Mouse (Mus musculus) hindbrain, embryonic 10.5 days (tissue): ENCODE data around the gene Fam149a. TPM values are rescaled to one million over a fixed set of nuclear protein-coding genes. Genes with fewer than 3 reads are reported as not detected.
A peak's percentile ranks its signal among the peaks of the same experiment; 100 is the strongest.
"Not testable (repeated sequence)": the region's sequence is repeated elsewhere in the genome, so short reads cannot be mapped to it uniquely, and the experiment has no call there.

Experiments
- DNase-seq: peaks from one replicate; pipeline ENCODE4 v3.0.0-alpha.2; 2017; ENCODE audit warnings: low spot score
- H3K27ac ChIP-seq: fragments of 300-500 bp; sonication (generic); 2 replicates; pipeline ENCODE4 v1.5.1; 2016; ENCODE audit warnings: mild to moderate bottlenecking, moderate library complexity
- H3K27me3 ChIP-seq: fragments of 300-500 bp; sonication (generic); 2 replicates; pipeline ENCODE4 v1.6.1; 2016; ENCODE audit warnings: mild to moderate bottlenecking; ENCODE audit not compliant: poor library complexity, insufficient read depth, severe bottlenecking
- H3K36me3 ChIP-seq: fragments of 300-500 bp; sonication (generic); 2 replicates; pipeline ENCODE4 v1.6.1; 2016; ENCODE audit warnings: mild to moderate bottlenecking, moderate library complexity
- H3K4me1 ChIP-seq: fragments of 300-500 bp; sonication (generic); replicated peaks from 2 replicates; pipeline ENCODE4 v1.6.1; 2016; ENCODE audit warnings: mild to moderate bottlenecking
- H3K4me3 ChIP-seq: fragments of 300-500 bp; sonication (generic); 2 replicates; pipeline ENCODE4 v1.5.1; 2016; ENCODE audit warnings: mild to moderate bottlenecking, moderate library complexity
- H3K9me3 ChIP-seq: fragments of 300-500 bp; sonication (generic); 2 replicates; pipeline ENCODE4 v1.6.1; 2016; ENCODE audit warnings: mild to moderate bottlenecking, moderate library complexity
- WGBS: fragments of 180-500 bp; shearing (Covaris S2); methylation state at CpG from one replicate; pipeline ENCODE4 v1.1.7; 2016; 5-methylcytosine and 5-hydroxymethylcytosine counted together
- polyA plus RNA-seq: library from polyadenylated mRNA; unstranded; fragments of >200 nt; fragmentation: Nextera tagmentation; extraction: Ambion mirVana; gene quantifications from 2 replicates; pipeline ENCODE4 v1.2.1, GENCODE M21; 2016

Gene Fam149a
- polyA plus RNA-seq, 1 experiment from 2014 or later = 9.1 TPM

DNA sequence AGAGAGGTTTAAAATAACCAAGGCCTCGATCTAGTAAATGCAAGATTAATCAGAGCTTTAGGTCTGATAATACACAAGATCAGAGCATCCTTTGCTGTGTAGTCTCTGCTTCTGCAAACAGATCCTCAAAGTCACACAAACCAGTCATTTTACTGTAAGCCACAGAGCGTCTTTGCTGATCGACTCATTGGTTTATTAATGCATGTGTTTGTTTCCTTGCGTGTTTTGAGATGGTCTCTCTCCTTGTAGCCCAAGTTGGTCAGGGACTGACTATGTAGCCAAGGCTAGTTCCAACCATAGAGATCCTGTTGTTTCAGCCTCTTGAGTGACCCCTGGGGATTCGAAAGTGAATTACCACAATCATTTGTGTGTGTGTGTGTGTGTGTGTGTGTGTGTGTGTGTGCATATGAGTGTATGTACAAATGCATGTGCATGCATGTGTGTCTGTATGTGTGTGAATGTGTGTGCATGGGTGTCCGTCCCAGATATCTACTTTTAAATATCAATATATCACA lies 22.9 kb downstream of the Fam149a start:
- 84% methylated on average over 6 of the region's 6 CpGs for WGBS
- Histone ChIP-seq H3K4me1 (peaks cover 12% of the 10 kb centered on the region; the same call in 1 of the 2 replicates), H3K9me3 (no peaks in the 10 kb centered on the region), H3K4me3 (peak overlapping the region; percentile 77), H3K27ac (no peak overlapping the region), H3K27me3 (no peaks in the 10 kb centered on the region), H3K36me3 (no peaks in the 10 kb centered on the region)
- peak; percentile 22 for DNase-seq

DNA sequence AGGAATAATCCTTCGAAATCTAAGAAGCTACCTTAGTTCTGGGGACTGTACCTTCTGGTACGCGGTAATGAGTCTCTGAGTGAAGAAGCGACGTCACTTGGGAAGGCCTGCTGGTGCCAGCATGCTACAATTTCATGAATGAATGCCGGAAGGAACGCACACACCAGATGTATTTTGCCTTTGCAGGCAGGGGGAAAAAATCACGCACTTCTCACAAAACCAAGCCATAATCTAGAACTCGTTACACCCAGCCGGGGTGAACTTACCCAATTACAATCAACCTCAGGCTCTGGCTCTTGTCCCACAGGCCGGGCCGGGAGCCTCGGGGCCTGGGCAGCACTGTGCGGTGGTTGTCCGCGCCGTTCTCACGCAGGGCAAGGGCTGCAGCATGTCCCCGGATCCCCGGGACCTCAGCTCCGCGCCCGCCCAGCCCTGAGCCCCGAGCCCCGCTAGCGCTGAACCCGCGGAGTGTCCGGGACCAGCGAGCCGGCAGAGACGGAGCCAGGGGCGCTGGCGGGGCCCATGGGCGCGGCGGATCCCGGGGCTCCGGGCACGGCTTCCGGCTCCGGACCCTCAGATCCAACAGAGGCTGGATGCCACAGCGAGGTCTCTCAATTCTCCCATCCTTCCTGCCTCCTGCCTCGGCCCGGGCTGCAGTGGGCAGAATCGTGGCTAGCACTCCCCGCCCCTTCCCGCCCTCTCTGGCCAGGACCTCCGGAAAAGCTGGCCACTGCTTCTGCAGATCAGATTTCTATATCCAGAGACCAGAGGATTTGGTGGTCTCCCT lies 23.8 kb downstream of the Fam149a start:
- WGBS = 4% methylated on average over 49 of the region's 49 CpGs
- H3K27me3 ChIP-seq = no peaks in the 10 kb centered on the region
- H3K27ac ChIP-seq = peak overlapping the region; percentile 89
- H3K36me3 ChIP-seq = no peaks in the 10 kb centered on the region
- DNase-seq = peak; percentile 71
- no peaks in the 10 kb centered on the region for H3K9me3 ChIP-seq
- peaks cover 12% of the 10 kb centered on the region; the same call in 1 of the 2 replicates for H3K4me1 ChIP-seq
- H3K4me3 ChIP-seq = peak overlapping the region; percentile 77

DNA sequence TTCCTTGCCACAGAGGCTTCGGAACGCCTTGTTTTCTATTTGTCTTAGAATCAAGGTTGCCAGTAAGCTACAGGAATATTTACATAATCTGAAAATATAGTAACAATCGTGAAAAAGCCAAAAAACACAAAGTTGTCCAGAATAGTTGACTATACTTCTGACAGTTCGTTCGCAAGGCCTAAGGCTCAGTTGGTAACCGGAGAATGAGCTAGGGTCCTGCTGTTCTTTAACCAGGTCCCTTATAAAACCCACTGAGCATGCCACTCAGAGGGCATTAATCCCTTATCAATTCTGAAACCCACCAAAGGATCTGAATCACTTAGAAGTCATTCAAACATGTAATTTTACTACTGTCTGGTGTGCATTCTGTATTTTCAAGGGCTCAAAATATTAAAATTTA lies 26.3 kb downstream of the Fam149a start:
- WGBS = 82% methylated on average over 6 of the region's 6 CpGs
- no peak overlapping the region for H3K4me3 ChIP-seq

DNA sequence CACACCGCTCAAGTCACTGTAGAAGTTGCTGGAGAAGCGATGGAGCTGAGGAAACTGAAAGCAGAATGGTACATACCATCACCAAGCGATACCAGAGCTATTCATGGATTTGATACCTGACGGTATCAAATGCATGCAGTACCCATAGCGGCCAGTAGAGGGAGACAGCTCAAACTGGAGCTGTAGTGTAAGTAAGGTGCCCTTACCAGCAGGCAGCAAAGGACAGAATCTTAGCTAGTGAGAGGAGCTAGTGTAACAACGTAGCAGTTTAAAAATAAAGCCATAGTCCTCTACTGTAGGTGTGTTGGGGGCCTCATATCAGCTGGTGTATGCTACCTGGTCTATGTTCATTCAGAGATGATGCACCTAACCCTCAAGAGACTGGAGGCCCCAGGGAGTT lies 37.1 kb downstream of the Fam149a start:
- Histone ChIP-seq H3K9me3 (no peaks in the 10 kb centered on the region), H3K36me3 (peaks cover 29% of the 10 kb centered on the region), H3K27me3 (no peaks in the 10 kb centered on the region), H3K27ac (no peak overlapping the region), H3K4me3 (no peak overlapping the region), H3K4me1 (no peaks in the 10 kb centered on the region)
- 23% methylated on average over 6 of the region's 6 CpGs for WGBS
- peak; percentile 78 for DNase-seq

More for the DNA sequence above, 26.3 kb downstream of the Fam149a start:
- no peaks in the 10 kb centered on the region for H3K27me3 ChIP-seq
- peaks cover 3% of the 10 kb centered on the region; the same call in 1 of the 2 replicates for H3K36me3 ChIP-seq
- H3K27ac ChIP-seq = no peak overlapping the region
- peaks cover 12% of the 10 kb centered on the region; the same call in 1 of the 2 replicates for H3K4me1 ChIP-seq
- DNase-seq = no peak
- H3K9me3 ChIP-seq = no peaks in the 10 kb centered on the region

DNA sequence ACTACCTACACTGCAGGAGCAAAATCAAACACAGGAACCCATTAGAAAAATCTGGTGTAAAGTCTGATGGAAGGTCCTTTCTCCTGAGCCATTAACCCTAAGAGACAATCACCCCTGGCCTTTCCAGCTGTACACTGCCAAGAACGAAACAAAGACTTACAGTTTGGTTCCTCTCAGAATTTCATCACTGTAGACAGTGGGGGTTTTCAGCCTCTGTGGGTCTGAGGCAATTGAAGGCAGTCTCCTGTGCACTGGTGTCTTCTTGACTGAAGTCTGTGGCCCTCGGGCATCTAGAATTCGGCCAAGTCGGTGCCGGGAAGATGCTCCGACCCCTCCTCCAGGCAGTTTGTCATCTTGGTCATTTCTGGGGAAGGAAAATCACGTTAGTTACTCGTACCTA lies 37.8 kb downstream of the Fam149a start:
- H3K27ac ChIP-seq = no peak overlapping the region
- peaks cover 31% of the 10 kb centered on the region for H3K36me3 ChIP-seq
- no peak for DNase-seq
- H3K4me3 ChIP-seq = no peak overlapping the region
- no peaks in the 10 kb centered on the region for H3K9me3 ChIP-seq
- no peaks in the 10 kb centered on the region for H3K27me3 ChIP-seq
- H3K4me1 ChIP-seq = no peaks in the 10 kb centered on the region
- 91% methylated on average over 8 of the region's 8 CpGs for WGBS

DNA sequence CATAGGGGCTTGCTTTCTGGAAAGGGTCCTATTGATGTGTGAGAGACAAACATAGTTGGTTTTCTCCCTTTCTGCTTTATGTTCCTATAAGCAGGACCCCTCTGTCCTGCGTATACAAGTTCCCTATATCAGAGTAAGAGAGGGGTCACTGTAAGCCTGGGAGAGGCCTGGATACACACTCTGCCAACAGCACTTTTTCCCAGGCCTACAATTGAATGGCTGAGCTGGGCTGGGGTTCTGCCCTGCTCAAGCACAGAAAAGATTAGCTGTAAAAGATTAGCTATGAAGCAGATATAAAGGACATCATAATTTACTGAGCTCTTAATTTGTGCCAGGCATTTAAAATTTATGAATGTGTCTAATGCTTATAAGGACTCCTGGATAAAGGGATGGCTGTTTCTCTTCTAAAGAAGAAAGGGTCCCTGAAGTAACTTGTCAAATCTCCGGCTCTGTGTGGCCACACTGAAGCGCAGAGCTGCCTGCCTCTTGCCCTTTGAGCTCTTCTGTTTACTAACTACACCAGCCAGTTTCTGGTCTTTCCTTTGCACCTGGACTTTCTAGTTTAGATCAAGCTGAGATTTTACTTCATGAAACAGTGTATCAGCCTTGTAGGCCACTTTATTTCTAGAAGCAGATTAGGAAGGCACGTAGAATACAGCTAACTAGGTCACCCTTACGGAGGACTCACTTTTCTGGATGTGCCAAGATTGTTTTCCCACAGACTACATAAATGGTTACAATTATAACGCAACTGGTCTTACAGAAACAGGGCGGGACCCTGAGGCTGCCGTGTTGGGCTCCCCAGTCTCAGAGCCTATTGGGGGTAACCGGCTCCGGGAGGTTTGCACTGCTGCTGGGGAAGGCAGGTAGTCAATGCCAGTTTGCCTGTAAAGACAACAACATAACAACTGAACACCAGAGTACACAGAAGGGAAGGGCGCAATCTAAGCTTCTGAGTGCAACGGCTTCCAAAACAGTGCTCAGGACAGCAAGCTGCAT lies 40.2 kb downstream of the Fam149a start:
- Histone ChIP-seq H3K36me3 (peaks cover 17% of the 10 kb centered on the region), H3K4me1 (no peaks in the 10 kb centered on the region), H3K9me3 (no peaks in the 10 kb centered on the region), H3K4me3 (no peak overlapping the region), H3K27me3 (no peaks in the 10 kb centered on the region), H3K27ac (no peak overlapping the region)
- DNase-seq = no peak
- WGBS = 94% methylated on average over 12 of the region's 12 CpGs

DNA sequence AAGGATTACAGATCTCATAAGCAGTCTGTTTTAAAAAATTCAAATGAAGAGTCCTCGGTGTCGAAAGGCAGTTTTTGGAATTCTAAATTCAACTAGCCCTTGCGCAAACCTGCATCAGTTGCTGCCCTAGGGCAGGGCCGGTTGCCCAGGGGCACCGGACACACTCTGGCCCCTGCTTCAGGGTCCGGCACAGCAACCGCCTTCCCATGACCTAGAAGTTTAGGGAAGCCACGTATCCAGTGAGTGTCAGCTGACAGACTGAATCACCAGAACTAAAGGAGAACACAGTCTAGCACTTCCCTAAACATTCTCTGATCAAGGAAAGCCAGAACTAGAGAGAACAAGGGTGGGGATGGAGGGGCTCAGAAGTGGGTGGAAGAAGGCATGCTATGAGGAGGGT lies 48.6 kb downstream of the Fam149a start:
- H3K36me3 ChIP-seq = no peaks in the 10 kb centered on the region
- H3K27me3 ChIP-seq = peaks cover 18% of the 10 kb centered on the region
- peak overlapping the region; percentile 73 for H3K4me3 ChIP-seq
- peaks cover 14% of the 10 kb centered on the region for H3K4me1 ChIP-seq
- peak; percentile 19 for DNase-seq
- H3K27ac ChIP-seq = peak overlapping the region; percentile 59; the same call in 1 of the 2 replicates
- H3K9me3 ChIP-seq = no peaks in the 10 kb centered on the region
- WGBS = 4% methylated on average over 8 of the region's 8 CpGs

DNA sequence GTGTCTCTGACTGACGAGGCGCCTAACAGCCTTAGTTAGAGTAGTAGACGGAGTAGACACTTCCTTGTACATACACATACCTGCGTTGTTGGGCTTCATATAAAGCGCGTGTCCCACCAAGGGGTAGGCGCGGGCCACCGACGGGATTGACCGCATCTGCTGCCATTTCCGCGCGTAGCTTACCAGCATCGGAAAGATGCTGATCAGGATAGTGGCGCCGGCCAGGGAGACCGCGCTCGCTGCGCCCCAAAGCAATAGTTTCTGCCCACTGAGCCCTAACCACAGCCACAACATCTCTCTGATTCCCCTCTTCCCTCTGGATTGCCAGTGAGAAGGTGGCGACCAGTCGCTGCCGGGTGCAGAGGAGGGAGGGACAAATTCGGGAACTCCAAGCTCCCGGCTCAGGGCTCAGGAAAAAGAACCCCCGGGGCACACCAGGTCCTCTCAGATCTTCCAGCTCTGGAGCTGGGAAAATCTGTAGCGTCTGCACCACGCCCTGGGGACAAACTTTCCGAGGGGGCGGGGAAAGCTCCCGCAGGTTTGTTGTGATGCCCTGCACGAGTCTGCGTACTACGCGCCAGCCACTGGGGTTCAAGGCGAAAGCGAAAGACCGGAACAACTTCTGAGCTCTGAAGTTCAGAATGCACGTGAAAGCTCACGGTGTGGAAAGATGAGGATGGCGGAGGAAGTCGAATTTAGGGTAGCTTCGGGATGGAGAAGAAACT lies 49.2 kb downstream of the Fam149a start, which contains the start of gene Cyp4v3:
TSS of gene Cyp4v3 (minus strand) at position 532 of the 725 bp plus-strand sequence.
- peak; percentile 62 for DNase-seq
- peak within 1 kb of the TSS; percentile 73 for H3K4me3 ChIP-seq
- H3K4me1 ChIP-seq = peaks cover 14% of the 10 kb centered on the region
- peak within 1 kb of the TSS; percentile 59; the same call in 1 of the 2 replicates for H3K27ac ChIP-seq
- peaks cover 18% of the 10 kb centered on the region for H3K27me3 ChIP-seq
- no peaks in the 10 kb centered on the region for H3K9me3 ChIP-seq
- H3K36me3 ChIP-seq = no peaks in the 10 kb centered on the region
- WGBS = under 1% methylated on average over 44 of the region's 44 CpGs

DNA sequence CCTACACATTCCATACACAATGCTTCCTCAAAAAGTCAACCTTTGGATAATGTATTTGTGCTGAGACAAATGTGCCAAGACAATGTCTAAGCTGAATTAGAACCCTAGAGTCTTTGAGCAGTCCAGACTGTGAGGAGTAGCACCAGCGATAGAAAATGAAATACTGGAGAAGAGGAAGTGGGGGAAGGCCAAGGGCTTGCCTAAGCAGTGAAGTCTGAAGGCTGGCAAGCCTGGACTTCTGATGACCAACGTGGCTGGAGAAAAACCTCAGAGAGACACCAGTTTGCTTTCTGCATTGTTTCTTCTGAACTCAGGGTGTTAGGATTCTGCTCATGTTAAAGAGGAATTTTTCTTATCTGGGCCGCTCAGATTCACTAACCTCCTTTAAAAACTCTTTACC lies 51.2 kb downstream of the Fam149a start:
- no peak overlapping the region for H3K27ac ChIP-seq
- H3K36me3 ChIP-seq = no peaks in the 10 kb centered on the region
- WGBS = 80% methylated on average over 3 of the region's 3 CpGs
- H3K4me3 ChIP-seq = no peak overlapping the region
- no peaks in the 10 kb centered on the region for H3K9me3 ChIP-seq
- H3K4me1 ChIP-seq = peaks cover 14% of the 10 kb centered on the region
- no peak for DNase-seq
- H3K27me3 ChIP-seq = peaks cover 18% of the 10 kb centered on the region

DNA sequence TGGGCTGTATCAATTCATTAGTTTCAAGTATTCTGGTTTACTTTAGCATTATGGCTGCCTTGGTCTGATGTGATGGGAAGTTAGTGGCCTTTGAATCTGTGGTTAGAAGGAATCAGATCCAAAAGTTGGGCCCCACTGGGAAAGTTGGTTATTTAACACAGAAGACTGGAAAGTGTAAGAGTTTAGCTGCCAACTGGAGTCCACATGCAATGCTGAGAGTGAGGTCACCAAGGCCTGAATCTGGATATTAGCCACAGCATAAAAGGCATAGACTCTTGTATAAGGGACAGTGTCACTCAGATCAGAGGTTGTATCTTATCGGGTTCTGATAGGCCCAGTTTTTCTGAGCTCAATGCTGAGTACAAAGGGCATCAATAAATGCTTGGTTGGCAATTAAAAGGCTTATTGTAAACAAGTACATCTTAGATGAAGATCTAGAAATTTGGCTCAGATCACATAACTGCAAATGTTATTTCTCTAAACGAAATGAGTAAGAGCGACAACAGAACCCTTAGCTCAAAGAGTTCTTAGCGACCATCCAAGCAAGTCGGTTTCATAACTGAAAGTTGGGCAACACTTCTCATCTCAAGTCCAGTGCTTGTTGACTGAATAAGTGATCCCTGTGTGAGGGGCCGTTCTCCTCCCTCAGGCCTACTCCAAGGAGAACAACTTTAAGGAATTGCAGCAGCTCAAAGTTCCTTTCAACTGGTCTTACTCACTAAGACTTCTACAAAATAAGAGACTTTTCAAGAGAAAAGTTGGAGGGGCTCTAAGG lies 52.7 kb downstream of the Fam149a start:
- WGBS = 93% methylated on average over 6 of the region's 6 CpGs
- H3K9me3 ChIP-seq = no peaks in the 10 kb centered on the region
- no peak overlapping the region for H3K4me3 ChIP-seq
- no peak overlapping the region for H3K27ac ChIP-seq
- DNase-seq = no peak
- peaks cover 14% of the 10 kb centered on the region for H3K4me1 ChIP-seq
- H3K27me3 ChIP-seq = peaks cover 17% of the 10 kb centered on the region
- no peaks in the 10 kb centered on the region for H3K36me3 ChIP-seq

DNA sequence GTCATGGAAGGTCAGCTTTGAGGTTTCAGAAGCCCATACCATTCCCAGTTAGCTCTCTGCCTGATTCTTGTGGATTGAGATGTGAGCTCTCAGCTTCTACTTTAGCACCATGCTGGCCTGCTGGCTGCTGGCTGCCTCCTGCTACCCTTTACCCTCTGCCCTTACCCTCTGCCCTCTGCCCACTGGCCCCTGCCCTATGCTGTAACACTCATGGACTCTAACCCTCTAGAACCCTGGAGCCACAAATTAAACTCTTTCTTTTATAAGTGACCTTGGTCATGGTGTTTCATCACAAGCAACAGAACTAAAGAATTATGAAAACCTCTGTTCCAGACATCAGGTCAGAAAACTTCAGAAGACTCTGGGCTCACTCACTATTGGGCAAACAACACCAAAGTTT lies 55.0 kb downstream of the Fam149a start:
- H3K9me3 ChIP-seq, DNase-seq, H3K36me3 ChIP-seq, H3K27me3 ChIP-seq, H3K27ac ChIP-seq, H3K4me1 ChIP-seq, H3K4me3 ChIP-seq: not testable (repeated sequence)
